Mouse (Mus musculus): Measurements from ENCODE around the gene Tspan9. TPM values are rescaled to one million over a fixed set of nuclear protein-coding genes. Genes with fewer than 3 reads are reported as not detected.

The Tspan9 gene
- polyA plus RNA-seq, 1 experiment from 2014 or later, result 71.7 TPM

DNA sequence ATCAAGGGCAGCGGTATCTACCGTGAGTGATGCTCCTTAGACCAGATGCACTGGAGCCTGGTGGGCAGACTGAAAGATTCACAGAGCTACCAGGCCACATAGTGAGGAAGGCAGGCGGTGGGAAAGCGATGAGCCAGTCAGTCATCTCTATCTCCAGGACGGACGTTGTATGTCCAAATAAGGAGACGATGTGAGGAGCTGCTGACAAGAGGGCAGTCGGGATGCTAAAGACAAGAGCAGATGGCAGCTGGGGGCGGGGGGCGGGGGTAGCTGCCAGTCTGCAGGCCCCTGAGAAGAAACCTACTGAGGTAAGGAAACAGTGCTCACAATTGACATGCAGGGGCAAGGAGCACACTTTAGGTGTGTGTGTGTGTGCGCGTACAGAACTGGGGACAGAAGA is 22.6 kb downstream of the Tspan9 start:
- WGBS, result 73% methylated on average over 12 of the region's 12 CpGs
- Histone ChIP-seq H3K9me3 (replicated peaks; ENCODE audit: control insufficient read depth, low read length) (no peaks in the 10 kb centered on the region), H3K9ac (replicated peaks; ENCODE audit: low read length) (no peak overlapping the region), H3K27ac (replicated peaks; ENCODE audit: low read depth, low read length) (no peak overlapping the region), H3K4me2 (ENCODE audit: low read depth, low read length) (no peak overlapping the region), H3K4me3 (ENCODE audit: low read depth, low read length) (no peak overlapping the region), H3K4me1 (ENCODE audit: control insufficient read depth, insufficient read depth, low read length) (peaks cover 3% of the 10 kb centered on the region; the same call in 1 of the 2 replicates), H3K36me3 (replicated peaks; ENCODE audit: control insufficient read depth, insufficient read depth, low read depth, low read length) (no peaks in the 10 kb centered on the region), H3K27me3 (ENCODE audit: control insufficient read depth, insufficient read depth, low read length) (no peaks in the 10 kb centered on the region)
- no peak for ATAC-seq (replicated peaks; ENCODE audit: insufficient number of reproducible peaks, low FRiP score, low TSS enrichment, low read depth)
- DNase-seq (ENCODE audit: low spot score), result no peak

GRCm38 (mm10) chr6:128118670-128119230 is 24.6 kb downstream of the Tspan9 start:
- no peak overlapping the region for H3K27ac ChIP-seq (replicated peaks; ENCODE audit: low read depth, low read length)
- 83% methylated on average over 7 of the region's 7 CpGs for WGBS
- no peaks in the 10 kb centered on the region for H3K9me3 ChIP-seq (replicated peaks; ENCODE audit: control insufficient read depth, low read length)
- ATAC-seq (replicated peaks; ENCODE audit: insufficient number of reproducible peaks, low FRiP score, low TSS enrichment, low read depth) (no peak), DNase-seq (ENCODE audit: low spot score) (no peak)
- H3K4me3 ChIP-seq (ENCODE audit: low read depth, low read length), result no peak overlapping the region
- no peak overlapping the region for H3K4me2 ChIP-seq (ENCODE audit: low read depth, low read length)
- peaks cover 3% of the 10 kb centered on the region for H3K4me1 ChIP-seq (ENCODE audit: control insufficient read depth, insufficient read depth, low read length)
- no peaks in the 10 kb centered on the region for H3K27me3 ChIP-seq (ENCODE audit: control insufficient read depth, insufficient read depth, low read length)
- H3K36me3 ChIP-seq (replicated peaks; ENCODE audit: control insufficient read depth, insufficient read depth, low read depth, low read length), result no peaks in the 10 kb centered on the region; the same call in 1 of the 2 replicates
- H3K9ac ChIP-seq (replicated peaks; ENCODE audit: low read length), result no peak overlapping the region

DNA sequence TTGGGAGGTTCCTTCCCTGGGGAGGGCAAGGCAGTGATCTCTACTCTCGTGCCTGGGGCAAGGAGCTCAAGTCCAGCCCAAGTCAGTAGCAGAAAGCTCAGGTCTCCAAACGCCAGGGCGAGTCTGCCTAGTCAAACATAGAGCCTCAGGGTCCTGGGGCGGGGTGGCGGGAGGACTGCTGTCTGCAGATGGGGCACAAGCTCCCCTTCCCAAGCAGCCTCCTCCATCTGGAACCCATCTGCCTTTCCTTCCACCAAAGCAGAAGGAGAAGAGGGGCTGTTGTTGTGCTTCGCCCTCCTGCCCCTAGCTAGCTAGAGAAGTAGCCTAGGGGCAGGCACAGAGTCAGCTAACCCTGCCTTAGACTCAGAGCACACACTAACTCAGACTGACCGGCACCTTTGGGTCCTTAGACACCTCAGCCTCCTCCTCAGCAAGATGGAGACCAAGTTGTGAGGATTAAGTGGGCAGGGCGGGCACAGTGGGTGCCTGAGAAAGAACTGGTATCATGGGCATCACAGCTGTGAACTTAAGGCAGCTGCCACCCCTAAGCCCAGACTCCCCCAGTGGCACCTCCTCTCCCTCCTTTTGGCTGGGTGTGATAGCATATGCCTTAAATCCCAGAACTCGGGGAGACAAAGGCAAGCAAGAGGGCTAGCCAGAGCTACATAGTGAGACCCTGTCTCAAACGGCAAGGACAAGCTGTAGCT is 26.4 kb downstream of the Tspan9 start:
- H3K9me3 ChIP-seq (replicated peaks; ENCODE audit: control insufficient read depth, low read length), result no peaks in the 10 kb centered on the region
- H3K4me3 ChIP-seq (ENCODE audit: low read depth, low read length), result no peak overlapping the region
- no peak overlapping the region for H3K4me2 ChIP-seq (ENCODE audit: low read depth, low read length)
- peak overlapping the region; percentile 61 for H3K27ac ChIP-seq (replicated peaks; ENCODE audit: low read depth, low read length)
- no peaks in the 10 kb centered on the region for H3K27me3 ChIP-seq (ENCODE audit: control insufficient read depth, insufficient read depth, low read length)
- H3K36me3 ChIP-seq (replicated peaks; ENCODE audit: control insufficient read depth, insufficient read depth, low read depth, low read length), result no peaks in the 10 kb centered on the region; the same call in 1 of the 2 replicates
- H3K9ac ChIP-seq (replicated peaks; ENCODE audit: low read length), result 0 out of 2 replicates have a peak overlapping the region, but pooled peaks have one; percentile 23
- peaks cover 10% of the 10 kb centered on the region for H3K4me1 ChIP-seq (ENCODE audit: control insufficient read depth, insufficient read depth, low read length)
- DNase-seq (ENCODE audit: low spot score) (peak; percentile 72), ATAC-seq (replicated peaks; ENCODE audit: insufficient number of reproducible peaks, low FRiP score, low TSS enrichment, low read depth) (peak; percentile 60; the same call in 1 of the 2 replicates)
- 36% methylated on average over 10 of the region's 10 CpGs for WGBS

DNA sequence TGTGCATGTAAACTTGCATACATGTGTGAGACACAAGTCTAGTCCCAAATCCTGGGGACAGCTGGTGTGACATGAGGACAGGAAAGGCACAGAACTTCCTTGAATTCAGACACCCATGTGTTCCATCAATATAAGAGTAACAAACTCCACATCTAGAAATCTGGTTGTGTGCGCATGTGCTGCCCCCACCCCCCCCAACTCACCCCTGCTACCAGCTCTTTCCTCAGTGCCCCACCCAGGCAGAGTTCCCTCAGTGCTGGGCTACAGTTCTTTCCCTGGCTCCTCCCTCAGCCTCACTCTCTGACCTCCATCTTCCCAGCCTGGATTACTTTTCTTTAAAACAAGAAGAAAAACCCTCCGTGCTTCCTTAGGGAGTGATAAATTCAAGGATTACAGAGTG is 27.1 kb downstream of the Tspan9 start:
- H3K4me2 ChIP-seq (ENCODE audit: low read depth, low read length), result no peak overlapping the region

GRCm38 (mm10) chr6:128115121-128115520 is 28.3 kb downstream of the Tspan9 start:
- WGBS, result 83% methylated on average over 6 of the region's 6 CpGs
- Histone ChIP-seq H3K36me3 (replicated peaks; ENCODE audit: control insufficient read depth, insufficient read depth, low read depth, low read length) (no peaks in the 10 kb centered on the region; the same call in 1 of the 2 replicates), H3K4me2 (ENCODE audit: low read depth, low read length) (no peak overlapping the region), H3K4me3 (ENCODE audit: low read depth, low read length) (no peak overlapping the region), H3K9ac (replicated peaks; ENCODE audit: low read length) (no peak overlapping the region), H3K4me1 (ENCODE audit: control insufficient read depth, insufficient read depth, low read length) (peaks cover 15% of the 10 kb centered on the region), H3K27me3 (ENCODE audit: control insufficient read depth, insufficient read depth, low read length) (no peaks in the 10 kb centered on the region), H3K27ac (replicated peaks; ENCODE audit: low read depth, low read length) (no peak overlapping the region), H3K9me3 (replicated peaks; ENCODE audit: control insufficient read depth, low read length) (no peaks in the 10 kb centered on the region)
- no peak for ATAC-seq (replicated peaks; ENCODE audit: insufficient number of reproducible peaks, low FRiP score, low TSS enrichment, low read depth)
- DNase-seq (ENCODE audit: low spot score), result no peak

More for the DNA sequence above, 27.1 kb downstream of the Tspan9 start:
- no peak for ATAC-seq (replicated peaks; ENCODE audit: insufficient number of reproducible peaks, low FRiP score, low TSS enrichment, low read depth)
- no peaks in the 10 kb centered on the region for H3K9me3 ChIP-seq (replicated peaks; ENCODE audit: control insufficient read depth, low read length)
- H3K4me3 ChIP-seq (ENCODE audit: low read depth, low read length), result no peak overlapping the region
- H3K27me3 ChIP-seq (ENCODE audit: control insufficient read depth, insufficient read depth, low read length), result no peaks in the 10 kb centered on the region
- peaks cover 15% of the 10 kb centered on the region for H3K4me1 ChIP-seq (ENCODE audit: control insufficient read depth, insufficient read depth, low read length)
- no peak for DNase-seq (ENCODE audit: low spot score)
- no peaks in the 10 kb centered on the region; the same call in 1 of the 2 replicates for H3K36me3 ChIP-seq (replicated peaks; ENCODE audit: control insufficient read depth, insufficient read depth, low read depth, low read length)
- WGBS, result 42% methylated on average over 2 of the region's 2 CpGs
- H3K9ac ChIP-seq (replicated peaks; ENCODE audit: low read length), result no peak overlapping the region
- peak overlapping the region; percentile 61 for H3K27ac ChIP-seq (replicated peaks; ENCODE audit: low read depth, low read length)

DNA sequence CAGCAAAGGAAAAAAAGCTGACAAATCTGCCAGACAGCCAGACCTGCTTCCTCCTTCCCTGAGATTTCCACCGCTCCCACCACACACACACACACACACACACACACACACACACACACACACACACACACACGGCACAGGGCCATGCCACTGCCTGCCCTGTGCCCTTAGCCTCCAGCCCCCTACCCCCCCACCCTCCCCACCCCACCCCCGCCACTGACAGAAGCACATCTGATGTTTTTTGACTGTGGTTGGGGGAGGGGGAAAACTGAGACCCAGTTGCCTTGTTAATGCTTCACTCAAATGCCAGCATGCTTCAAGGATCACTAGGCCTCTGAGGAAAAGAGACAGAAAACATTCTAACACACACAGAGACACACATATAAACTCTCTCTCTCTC is 30.8 kb downstream of the Tspan9 start:
- no peak for DNase-seq (ENCODE audit: low spot score)

GRCm38 (mm10) chr6:128111784-128112183 is 31.6 kb downstream of the Tspan9 start:
- H3K4me1 ChIP-seq (ENCODE audit: control insufficient read depth, insufficient read depth, low read length), result peaks cover 12% of the 10 kb centered on the region
- DNase-seq (ENCODE audit: low spot score) (no peak), ATAC-seq (replicated peaks; ENCODE audit: insufficient number of reproducible peaks, low FRiP score, low TSS enrichment, low read depth) (no peak)
- H3K27me3 ChIP-seq (ENCODE audit: control insufficient read depth, insufficient read depth, low read length), result no peaks in the 10 kb centered on the region
- no peaks in the 10 kb centered on the region; the same call in 1 of the 2 replicates for H3K36me3 ChIP-seq (replicated peaks; ENCODE audit: control insufficient read depth, insufficient read depth, low read depth, low read length)
- H3K9ac ChIP-seq (replicated peaks; ENCODE audit: low read length), result no peak overlapping the region
- H3K4me3 ChIP-seq (ENCODE audit: low read depth, low read length), result no peak overlapping the region
- H3K4me2 ChIP-seq (ENCODE audit: low read depth, low read length), result no peak overlapping the region
- no peak overlapping the region for H3K27ac ChIP-seq (replicated peaks; ENCODE audit: low read depth, low read length)
- 66% methylated on average over 7 of the region's 7 CpGs for WGBS
- H3K9me3 ChIP-seq (replicated peaks; ENCODE audit: control insufficient read depth, low read length), result no peaks in the 10 kb centered on the region

More for the DNA sequence above, 30.8 kb downstream of the Tspan9 start:
- 0% methylated on average over 2 of the region's 3 CpGs for WGBS
- peaks cover 15% of the 10 kb centered on the region for H3K4me1 ChIP-seq (ENCODE audit: control insufficient read depth, insufficient read depth, low read length)
- no peaks in the 10 kb centered on the region for H3K9me3 ChIP-seq (replicated peaks; ENCODE audit: control insufficient read depth, low read length)
- H3K27me3 ChIP-seq (ENCODE audit: control insufficient read depth, insufficient read depth, low read length), result no peaks in the 10 kb centered on the region
- no peak for ATAC-seq (replicated peaks; ENCODE audit: insufficient number of reproducible peaks, low FRiP score, low TSS enrichment, low read depth)
- H3K4me3 ChIP-seq (ENCODE audit: low read depth, low read length), result no peak overlapping the region
- no peak overlapping the region for H3K9ac ChIP-seq (replicated peaks; ENCODE audit: low read length)
- H3K36me3 ChIP-seq (replicated peaks; ENCODE audit: control insufficient read depth, insufficient read depth, low read depth, low read length), result no peaks in the 10 kb centered on the region; the same call in 1 of the 2 replicates
- no peak overlapping the region for H3K4me2 ChIP-seq (ENCODE audit: low read depth, low read length)
- no peak overlapping the region for H3K27ac ChIP-seq (replicated peaks; ENCODE audit: low read depth, low read length)
